Mouse (Mus musculus) olfactory bulb, adult 2 months (tissue): ENCODE measurements at regions not wholly inside any gene's neighbourhood (a gene's known extent, or its start where the extent isn't known, plus 50 kb on each side); places are given as distances from the start of the nearest gene placed in this dataset.

Experiments used
- H3K27ac ChIP-seq: fragments of 200-500 bp; 2 replicates; pipeline ENCODE4 v1.5.1; 2012; ENCODE audit warnings: low read depth, low read length; ENCODE audit not compliant: insufficient read depth
- H3K4me1 ChIP-seq: fragments of 200-500 bp; 2 replicates; pipeline ENCODE4 v1.6.1; 2012; ENCODE audit warnings: low read length; ENCODE audit not compliant: control insufficient read depth, insufficient read depth
- H3K4me3 ChIP-seq: fragments of 200-500 bp; 2 replicates; pipeline ENCODE4 v1.5.1; 2012; ENCODE audit warnings: mild to moderate bottlenecking, low read depth, low read length, moderate library complexity; ENCODE audit not compliant: insufficient read depth
- CTCF ChIP-seq: fragments of 200-500 bp; IDR thresholded peaks from 2 replicates; pipeline ENCODE4 v1.5.1; 2012; ENCODE audit warnings: low read depth, mild to moderate bottlenecking, low read length, moderate library complexity; ENCODE audit not compliant: insufficient read depth
- POLR2A ChIP-seq: fragments of 200-500 bp; IDR thresholded peaks from 2 replicates; pipeline ENCODE4 v1.6.1; 2012; ENCODE audit warnings: mild to moderate bottlenecking, low read depth, low read length, moderate library complexity; ENCODE audit not compliant: insufficient read depth
- WGBS: fragments of 180-500 bp; shearing (Covaris S2); methylation state at CpG from one replicate; pipeline ENCODE4 v1.1.7; 2018; 5-methylcytosine and 5-hydroxymethylcytosine counted together

- Histone ChIP-seq H3K27ac (no peak overlapping the region), H3K4me1 (no peaks in the 10 kb centered on the region), H3K4me3 (no peak overlapping the region)
- TF ChIP-seq CTCF: no peak
- no peak for TF ChIP-seq POLR2A
- 87% methylated on average over 3 of the region's 3 CpGs for WGBS
Observed at GRCm38 (mm10) chr3:120123155-120123554, 338.9 kb upstream of the Ptbp2 start.

GRCm38 (mm10) chr3:120083171-120083932, 299.1 kb upstream of the Ptbp2 start:
- no peaks in the 10 kb centered on the region for H3K4me1 ChIP-seq
- TF ChIP-seq CTCF (no peak), POLR2A (no peak)
- 71% methylated on average over 7 of the region's 7 CpGs for WGBS
- H3K27ac ChIP-seq: no peak overlapping the region
- no peak overlapping the region for H3K4me3 ChIP-seq

DNA sequence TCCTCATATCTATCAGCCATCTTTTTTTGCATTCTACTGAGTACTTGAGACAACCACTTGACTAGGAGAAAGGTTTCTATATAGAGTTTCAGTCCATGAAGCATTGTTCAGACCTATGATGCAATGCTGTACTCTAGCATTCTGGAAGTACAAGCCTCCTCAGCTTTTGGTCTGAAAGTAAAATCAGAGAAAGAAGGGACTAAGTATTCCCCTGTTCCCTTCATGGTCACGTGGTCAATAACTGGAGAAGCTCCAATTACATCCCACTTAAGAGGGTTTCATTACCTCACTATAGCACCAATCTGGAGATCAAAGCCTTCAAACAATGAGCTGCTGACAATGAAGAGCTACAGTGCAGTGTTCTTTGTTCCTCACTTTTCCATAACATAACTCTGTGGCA, 289.3 kb upstream of the Ptbp2 start:
- WGBS: 27% methylated on average over 1 of the region's 1 CpGs
- Histone ChIP-seq H3K27ac (no peak overlapping the region), H3K4me1 (no peaks in the 10 kb centered on the region), H3K4me3 (no peak overlapping the region)
- TF ChIP-seq CTCF (no peak), POLR2A (no peak)

DNA sequence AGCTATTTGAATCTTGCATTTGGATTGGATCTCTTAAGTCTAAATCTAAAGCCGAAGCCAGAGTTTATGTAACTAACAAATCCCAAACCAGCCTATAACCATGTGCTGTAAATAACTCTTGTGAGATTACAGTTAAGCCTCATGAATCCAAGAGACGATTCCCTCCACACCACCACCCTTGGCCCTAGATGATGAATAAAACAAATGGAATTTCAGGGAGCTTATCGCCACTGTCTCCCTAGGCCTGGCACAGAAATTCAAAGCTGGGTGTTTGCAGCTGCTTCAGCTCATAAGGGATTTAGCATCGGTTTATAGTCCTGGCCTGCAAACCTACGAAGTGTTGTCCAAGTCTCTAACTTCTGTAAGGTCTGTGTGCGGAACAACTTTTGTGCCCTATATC, 281.4 kb upstream of the Ptbp2 start:
- no peak overlapping the region for H3K4me3 ChIP-seq
- 91% methylated on average over 6 of the region's 6 CpGs for WGBS

GRCm38 (mm10) chr3:120064854-120065480, 280.7 kb upstream of the Ptbp2 start:
- Histone ChIP-seq H3K4me3 (no peak overlapping the region), H3K27ac (no peak overlapping the region), H3K4me1 (no peaks in the 10 kb centered on the region)
- TF ChIP-seq CTCF (no peak), POLR2A (no peak)
- 41% methylated on average over 5 of the region's 5 CpGs for WGBS

More for the DNA sequence above, 281.4 kb upstream of the Ptbp2 start:
- TF ChIP-seq POLR2A (no peak), CTCF (no peak)
- no peak overlapping the region for H3K27ac ChIP-seq
- no peaks in the 10 kb centered on the region for H3K4me1 ChIP-seq

DNA sequence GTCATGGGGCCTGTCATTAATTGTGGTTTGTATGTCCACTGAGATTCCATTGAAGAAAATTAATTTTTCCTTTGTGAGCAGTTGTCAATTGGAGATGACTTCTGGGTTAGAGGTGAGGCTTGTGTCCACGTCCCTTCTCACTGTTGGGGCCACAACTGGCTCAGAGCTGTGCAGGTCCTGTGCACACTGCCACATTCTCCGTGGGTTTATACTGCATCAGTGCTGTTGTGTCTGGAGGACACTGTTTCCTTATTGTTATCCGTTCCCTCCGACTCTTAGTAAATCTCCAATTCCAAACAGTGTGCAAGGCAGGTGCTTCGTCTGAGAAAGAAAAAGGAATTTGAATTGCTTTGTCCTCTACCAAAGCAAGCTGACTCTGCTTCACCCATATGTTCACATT, 278.0 kb upstream of the Ptbp2 start:
- TF ChIP-seq CTCF (no peak), POLR2A (no peak)
- WGBS: 91% methylated on average over 5 of the region's 5 CpGs
- Histone ChIP-seq H3K27ac (no peak overlapping the region), H3K4me3 (no peak overlapping the region), H3K4me1 (no peaks in the 10 kb centered on the region)

DNA sequence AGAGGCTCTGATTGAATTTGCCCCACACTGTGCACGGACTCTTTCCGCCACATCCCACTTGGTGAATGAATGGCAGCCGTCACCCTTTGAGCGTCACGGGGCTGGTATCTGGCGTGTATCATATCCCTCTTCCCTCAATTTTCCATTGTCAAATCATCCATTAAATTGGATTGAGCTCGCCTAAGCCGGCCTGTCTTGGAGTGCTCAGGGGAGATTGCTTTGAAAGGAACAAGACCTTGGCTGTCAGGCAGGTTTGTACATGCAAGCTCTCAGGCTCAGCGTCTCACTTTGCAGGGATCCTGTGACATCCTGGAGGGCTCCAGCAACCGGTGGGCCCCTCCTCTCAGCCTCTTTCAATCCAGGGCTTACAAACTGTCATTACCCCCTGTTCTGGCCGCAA, 275.7 kb upstream of the Ptbp2 start:
- Histone ChIP-seq H3K4me3 (no peak overlapping the region), H3K27ac (no peak overlapping the region), H3K4me1 (no peaks in the 10 kb centered on the region)
- 40% methylated on average over 11 of the region's 11 CpGs for WGBS
- TF ChIP-seq CTCF (no peak), POLR2A (no peak)

GRCm38 (mm10) chr3:120055216-120056154, 271.2 kb upstream of the Ptbp2 start:
- Histone ChIP-seq H3K4me1 (no peaks in the 10 kb centered on the region), H3K27ac (no peak overlapping the region), H3K4me3 (no peak overlapping the region)
- WGBS: 38% methylated on average over 8 of the region's 8 CpGs
- TF ChIP-seq CTCF (no peak), POLR2A (no peak)
